Mouse (Mus musculus) heart, postnatal 14 days (tissue): ENCODE data around the gene Asic2. TPM values are rescaled to one million over a fixed set of nuclear protein-coding genes. Genes with fewer than 3 reads are reported as not detected.

Source experiments
- DNase-seq, 2 experiments: peaks; one replicate each; pipeline ENCODE4 v3.0.0; 2021 to 2022
- intact Hi-C: fragments of 180-260 bp; cut with DNase I; formaldehyde crosslinking; loops from one replicate; pipeline ENCODE4 v1.15.1; 2025
- total RNA-seq, 2 experiments: library from RNA; stranded (reverse); gene quantifications; 2 replicates each; pipeline ENCODE4 v1.2.3; 2021

Gene Asic2
- total RNA-seq, 2 experiments from 2014 or later: not detected

DNA sequence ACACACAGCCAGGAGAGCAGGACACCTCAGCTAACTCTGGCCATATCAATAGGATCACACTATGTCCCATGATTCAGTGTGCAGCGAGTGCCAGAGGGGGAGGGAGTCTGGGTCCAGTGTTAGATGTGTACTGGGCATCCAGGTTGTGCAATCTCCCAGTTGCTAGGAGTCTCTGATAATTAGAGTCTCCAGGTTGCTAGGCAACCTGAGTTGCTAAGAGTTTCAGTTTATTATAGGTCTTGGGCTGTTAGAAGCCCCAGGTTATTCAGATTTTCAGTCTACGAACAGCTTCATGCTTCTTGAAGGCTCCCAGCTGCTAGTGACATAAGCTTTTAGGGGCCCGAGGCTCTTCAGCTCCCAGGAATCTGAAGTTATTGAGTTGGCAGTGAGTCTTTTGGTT, 1115.2 kb downstream of the Asic2 start:
- DNase-seq: no peak
- intact Hi-C loops: no loop called here

GRCm38 (mm10) chr11:80851859-80852258, 1116.4 kb downstream of the Asic2 start:
- DNase-seq: peak; percentile 11 to 36
- intact Hi-C loops: loop anchor here (2.0 kb wide), 1 partner anchor 155 kb away; no protein-coding TSS in a partner anchor

GRCm38 (mm10) chr11:80848131-80848530, 1120.1 kb downstream of the Asic2 start:
- intact Hi-C loops: loop anchor here (2.0 kb wide), 1 partner anchor 25 kb away; no protein-coding TSS in a partner anchor
- no peak for DNase-seq

DNA sequence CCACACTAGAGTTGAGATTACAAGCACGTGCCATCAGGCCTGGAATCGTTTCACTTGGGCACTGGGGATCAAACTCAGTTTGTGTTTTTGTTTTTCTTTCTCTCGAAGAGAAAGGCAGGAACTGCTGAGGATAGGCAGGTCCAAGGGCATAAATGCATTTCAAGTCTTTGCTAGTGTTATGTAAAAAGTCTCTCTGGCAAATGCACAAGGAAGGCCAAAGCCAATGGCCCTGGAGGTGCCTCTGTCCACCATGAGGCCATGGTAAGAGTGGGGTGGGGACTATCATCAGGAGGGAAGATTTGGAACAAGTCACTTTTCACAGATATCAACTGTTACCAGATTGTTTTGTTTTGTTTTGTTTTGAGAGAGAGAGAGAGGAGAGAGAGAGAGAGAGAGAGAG, 1122.1 kb downstream of the Asic2 start:
- intact Hi-C loops: no loop called here
- DNase-seq: no peak

GRCm38 (mm10) chr11:80845486-80845885, 1122.8 kb downstream of the Asic2 start:
- intact Hi-C loops: no loop called here
- DNase-seq: no peak

DNA sequence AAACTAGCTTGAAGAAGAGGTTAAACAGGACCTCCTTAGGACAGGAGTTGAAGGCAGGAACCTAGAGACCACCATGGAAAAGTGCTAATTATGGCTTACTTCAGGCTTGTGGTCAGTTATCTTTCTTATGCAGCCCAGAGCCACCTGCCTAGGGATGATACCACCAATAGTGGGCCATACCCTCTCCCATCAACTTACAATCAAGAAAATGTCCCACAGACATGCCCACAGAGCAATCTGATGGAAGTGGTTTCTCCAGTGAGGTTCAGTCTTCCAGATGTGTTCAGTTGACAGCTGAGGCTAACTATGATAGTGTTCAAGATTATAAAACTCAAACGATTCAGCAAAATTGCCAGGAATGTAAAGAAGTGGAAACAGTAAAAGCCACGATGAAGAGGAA, 1124.8 kb downstream of the Asic2 start:
- intact Hi-C loops: no loop called here
- no peak for DNase-seq

DNA sequence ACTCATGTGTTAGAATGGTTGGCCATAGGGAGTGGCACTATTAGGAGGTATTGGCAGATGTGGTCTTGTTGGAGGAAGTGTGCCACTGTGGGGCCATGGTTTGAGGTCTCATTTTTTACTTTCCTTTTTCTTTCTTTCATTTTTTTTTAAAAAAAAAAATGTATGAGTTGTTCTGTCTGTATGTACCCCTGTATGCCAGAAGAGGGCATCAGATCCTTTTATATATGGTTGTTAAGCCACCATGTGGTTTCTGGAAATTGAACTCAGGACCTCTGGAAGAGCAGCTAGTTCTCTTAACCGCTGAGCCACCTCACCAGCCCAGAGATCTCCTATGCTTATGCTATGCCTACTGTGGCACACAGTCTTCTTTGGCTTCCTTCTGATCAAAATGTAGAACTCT, 1129.5 kb downstream of the Asic2 start:
- intact Hi-C loops: no loop called here

DNA sequence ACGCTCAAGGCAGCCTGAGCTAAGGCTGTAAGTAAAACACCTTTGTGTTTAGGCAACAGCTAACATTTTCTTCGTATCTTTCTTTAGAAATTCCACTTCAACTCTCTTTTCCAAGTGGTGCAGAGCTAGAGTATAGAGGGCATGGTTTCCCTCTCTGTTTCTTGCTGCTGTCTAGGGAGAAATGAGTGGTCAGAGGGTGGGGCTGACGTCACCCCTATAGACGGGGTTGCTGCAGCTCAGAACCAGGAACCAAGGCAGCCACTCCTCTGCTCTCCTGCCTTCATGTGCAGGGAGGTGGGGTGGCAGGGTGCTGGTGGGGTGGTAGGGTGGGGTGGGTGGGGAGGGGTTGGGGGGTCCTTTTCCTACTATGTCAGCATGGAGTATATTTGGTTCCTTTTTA, 1132.4 kb downstream of the Asic2 start:
- no peak for DNase-seq
- intact Hi-C loops: no loop called here

More for the DNA sequence above, 1129.5 kb downstream of the Asic2 start:
- no peak for DNase-seq

- intact Hi-C loops: no loop called here
- no peak for DNase-seq
Observed at GRCm38 (mm10) chr11:80835395-80835794, 1132.9 kb downstream of the Asic2 start.

Other genes starting within 250 kb of the Asic2 start
- gene 5530401A14Rik, start 107.8 kb downstream of the Asic2 start, total RNA-seq: under 1 TPM; 0.07 TPM
- 1 to 10 TPM; 1.2 to 1.7 TPM for gene Ccl2, start 67.1 kb upstream of the Asic2 start, total RNA-seq
- gene Gm17268, start 70.1 kb upstream of the Asic2 start, total RNA-seq: not detected
- gene Ccl7, start 77.3 kb upstream of the Asic2 start, total RNA-seq: under 1 TPM; 0.39 to 0.48 TPM
- under 1 TPM; 0.54 to 0.79 TPM for gene Ccl11, start 89.4 kb upstream of the Asic2 start, total RNA-seq
- gene Ccl12, start 133.4 kb upstream of the Asic2 start, total RNA-seq: under 1 TPM in 1 of 2 experiments, not detected in 1; 0.67 TPM
- not detected for gene Ccl8, start 146.7 kb upstream of the Asic2 start, total RNA-seq